Mouse (Mus musculus) small intestine, adult 2 months (tissue): ENCODE data around the gene Chic2. TPM values are rescaled to one million over a fixed set of nuclear protein-coding genes. Genes with fewer than 3 reads are reported as not detected.

Source experiments
- H3K27ac ChIP-seq: fragments of 200-500 bp; 2 replicates; pipeline ENCODE4 v1.5.1; 2012; ENCODE audit warnings: low read depth, low read length, control low read depth, inconsistent platforms; ENCODE audit not compliant: insufficient read depth
- H3K27me3 ChIP-seq: fragments of 200-500 bp; 2 replicates; pipeline ENCODE4 v1.6.1; 2012; ENCODE audit warnings: mild to moderate bottlenecking, moderate library complexity, low read length, inconsistent platforms; ENCODE audit not compliant: control insufficient read depth, insufficient read depth
- H3K36me3 ChIP-seq: fragments of 200-500 bp; 2 replicates; pipeline ENCODE4 v1.6.1; 2012; ENCODE audit warnings: mild to moderate bottlenecking, low read length, control low read depth, inconsistent platforms; ENCODE audit not compliant: control insufficient read depth, insufficient read depth
- H3K4me1 ChIP-seq: fragments of 200-500 bp; 2 replicates; pipeline ENCODE4 v1.6.1; 2012; ENCODE audit warnings: low read length, inconsistent platforms, mixed read lengths; ENCODE audit not compliant: control insufficient read depth, insufficient read depth, insufficient read length
- H3K4me3 ChIP-seq: fragments of 200-500 bp; 2 replicates; pipeline ENCODE4 v1.5.1; 2012; ENCODE audit warnings: low read depth, mild to moderate bottlenecking, control low read depth, inconsistent platforms, low read length, moderate library complexity
- CTCF ChIP-seq: fragments of 200-500 bp; IDR thresholded peaks from 2 replicates; pipeline ENCODE4 v1.5.1; 2012; ENCODE audit warnings: low read depth, mild to moderate bottlenecking, control low read depth, inconsistent platforms, low read length, moderate library complexity, mixed read lengths; ENCODE audit not compliant: insufficient replicate concordance, insufficient read length; ENCODE audit errors: extremely low read depth
- POLR2A ChIP-seq: fragments of 200-500 bp; IDR thresholded peaks from 2 replicates; pipeline ENCODE4 v1.6.1; 2012; ENCODE audit warnings: low read depth, mild to moderate bottlenecking, control low read depth, inconsistent platforms, low read length, moderate library complexity
- WGBS: fragments of 180-500 bp; shearing (Covaris S2); methylation state at CpG from one replicate; pipeline ENCODE4 v1.1.7; 2018; 5-methylcytosine and 5-hydroxymethylcytosine counted together
- polyA plus RNA-seq: library from polyadenylated mRNA; depleted of rRNA; stranded (reverse); fragments of >200 nt; gene quantifications from 2 replicates; pipeline ENCODE4 v1.2.3, GENCODE M21; 2012; rRNA removed

Chic2 gene
- polyA plus RNA-seq, 1 experiment = 1.8 TPM

GRCm38 (mm10) chr5:74949298-74949697 lies 95.3 kb downstream of the Chic2 start:
- 76% methylated on average over 7 of the region's 7 CpGs for WGBS
- Histone ChIP-seq H3K4me1 (peaks cover 5% of the 10 kb centered on the region; the same call in 1 of the 2 replicates), H3K36me3 (no peaks in the 10 kb centered on the region), H3K27ac (no peak overlapping the region), H3K27me3 (no peaks in the 10 kb centered on the region), H3K4me3 (no peak overlapping the region)
- TF ChIP-seq CTCF (no peak), POLR2A (no peak)

- 25% methylated on average over 8 of the region's 8 CpGs for WGBS
- Histone ChIP-seq H3K27ac (no peak overlapping the region), H3K36me3 (no peaks in the 10 kb centered on the region), H3K4me3 (no peak overlapping the region), H3K27me3 (no peaks in the 10 kb centered on the region), H3K4me1 (peaks cover 5% of the 10 kb centered on the region; the same call in 1 of the 2 replicates)
- TF ChIP-seq CTCF (no peak), POLR2A (no peak)
Measured at GRCm38 (mm10) chr5:74948482-74948881, 96.1 kb downstream of the Chic2 start.

Other genes starting within 250 kb of the Chic2 start
- gene Gsx2, start 30.8 kb upstream of the Chic2 start, polyA plus RNA-seq = not detected in 2 replicates
- gene Pdgfra, start 107.5 kb upstream of the Chic2 start, polyA plus RNA-seq = 8.3 and 13.9 TPM in 2 replicates